Mouse (Mus musculus): ENCODE measurements around the gene Bola1. TPM values are rescaled to one million over a fixed set of nuclear protein-coding genes. Genes with fewer than 3 reads are reported as not detected.
A peak's percentile ranks its signal among the peaks of the same experiment; 100 is the strongest.

Gene Bola1
- polyA plus RNA-seq, 1 experiment, result 12.7 TPM

GRCm38 (mm10) chr3:96262979-96263550 lies 43.6 kb upstream of the Bola1 start, which contains the start of gene Hist2h4:
TSS of gene Hist2h4 (minus strand) at chr3:96263311.
- peak within 1 kb of the TSS; percentile 98 for H3K27ac ChIP-seq (ENCODE audit: control insufficient read depth, insufficient read depth, low read depth, low read length, poor library complexity)
- H3K4me3 ChIP-seq (replicated peaks; ENCODE audit: control insufficient read depth, low read depth, low read length), result peak within 1 kb of the TSS; percentile 74
- peak; percentile 100 for TF ChIP-seq POLR2A (IDR thresholded peaks at IDR 0.05; ENCODE audit: borderline replicate concordance, control insufficient read depth, low read depth, low read length)
- TF ChIP-seq CTCF (IDR thresholded peaks at IDR 0.05; ENCODE audit: control insufficient read depth, insufficient read depth, low read length), result peak; percentile 26; the same call in 1 of the 2 replicates
- H3K4me1 ChIP-seq (ENCODE audit: control insufficient read depth, insufficient read depth, low read length), result no peaks in the 10 kb centered on the region; the same call in 1 of the 2 replicates
- under 1% methylated on average over 40 of the region's 40 CpGs for WGBS

DNA sequence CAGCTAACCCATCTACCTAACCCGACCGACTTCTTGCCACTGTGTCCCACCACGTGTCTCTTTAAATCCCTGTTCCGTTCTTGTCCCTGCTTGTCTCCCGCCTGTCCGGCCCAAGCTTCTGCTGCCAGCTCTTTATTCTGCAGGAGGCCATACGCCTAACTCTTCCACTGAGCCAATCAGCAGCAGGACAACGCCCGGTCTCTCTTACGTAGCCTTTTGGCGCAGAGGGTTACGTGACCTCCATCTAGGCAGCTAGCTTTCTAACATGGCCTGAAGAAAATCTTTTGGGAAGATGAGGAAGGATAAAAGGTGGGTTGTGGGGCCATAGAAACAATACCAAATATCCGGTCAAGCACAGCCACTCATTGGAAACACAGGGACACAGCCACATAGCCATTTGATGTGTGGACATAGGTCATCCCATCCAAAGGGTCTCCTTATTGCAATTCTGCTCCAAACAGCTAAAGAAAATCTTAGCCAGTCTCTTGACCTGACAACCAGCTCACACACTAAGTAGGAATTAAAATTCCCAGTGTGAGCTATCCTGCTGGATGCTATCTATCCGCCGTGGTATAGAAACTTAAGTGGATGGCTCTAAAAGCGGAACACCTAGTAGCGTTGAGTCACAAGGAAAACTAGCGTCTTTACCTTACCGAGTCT lies 42.8 kb upstream of the Bola1 start:
- under 1% methylated on average over 19 of the region's 19 CpGs for WGBS
- TF ChIP-seq POLR2A (IDR thresholded peaks at IDR 0.05; ENCODE audit: borderline replicate concordance, control insufficient read depth, low read depth, low read length) (peak; percentile 56), CTCF (IDR thresholded peaks at IDR 0.05; ENCODE audit: control insufficient read depth, insufficient read depth, low read length) (no peak; the same call in 1 of the 2 replicates)
- H3K4me3 ChIP-seq (replicated peaks; ENCODE audit: control insufficient read depth, low read depth, low read length), result peak overlapping the region; percentile 74
- no peaks in the 10 kb centered on the region; the same call in 1 of the 2 replicates for H3K4me1 ChIP-seq (ENCODE audit: control insufficient read depth, insufficient read depth, low read length)
- peak overlapping the region; percentile 98 for H3K27ac ChIP-seq (ENCODE audit: control insufficient read depth, insufficient read depth, low read depth, low read length, poor library complexity)

DNA sequence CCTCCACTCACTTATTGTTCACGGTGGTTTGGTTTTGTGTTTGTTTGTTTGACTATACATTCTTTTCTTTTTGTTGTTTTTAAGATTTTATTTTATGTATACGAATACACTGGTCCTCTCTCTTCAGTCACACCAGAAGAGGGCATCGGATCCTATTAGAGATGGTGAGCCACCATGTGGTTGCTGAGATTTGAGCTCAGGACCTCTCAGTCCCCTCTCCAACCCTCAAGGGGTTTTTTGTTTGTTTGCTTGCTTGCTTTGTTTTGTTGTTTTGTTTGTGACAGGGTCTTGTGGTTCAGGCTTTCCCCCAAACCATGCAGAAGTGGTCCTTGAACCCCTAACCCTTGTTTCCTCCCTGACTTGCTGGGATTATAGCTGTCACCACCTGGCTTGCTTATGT lies 42.1 kb upstream of the Bola1 start:
- TF ChIP-seq POLR2A (IDR thresholded peaks at IDR 0.05; ENCODE audit: borderline replicate concordance, control insufficient read depth, low read depth, low read length) (no peak), CTCF (IDR thresholded peaks at IDR 0.05; ENCODE audit: control insufficient read depth, insufficient read depth, low read length) (no peak)
- Histone ChIP-seq H3K4me1 (ENCODE audit: control insufficient read depth, insufficient read depth, low read length) (no peaks in the 10 kb centered on the region; the same call in 1 of the 2 replicates), H3K4me3 (replicated peaks; ENCODE audit: control insufficient read depth, low read depth, low read length) (peak overlapping the region; percentile 38), H3K27ac (ENCODE audit: control insufficient read depth, insufficient read depth, low read depth, low read length, poor library complexity) (peak overlapping the region; percentile 98)
- WGBS, result 49% methylated on average over 3 of the region's 3 CpGs

DNA sequence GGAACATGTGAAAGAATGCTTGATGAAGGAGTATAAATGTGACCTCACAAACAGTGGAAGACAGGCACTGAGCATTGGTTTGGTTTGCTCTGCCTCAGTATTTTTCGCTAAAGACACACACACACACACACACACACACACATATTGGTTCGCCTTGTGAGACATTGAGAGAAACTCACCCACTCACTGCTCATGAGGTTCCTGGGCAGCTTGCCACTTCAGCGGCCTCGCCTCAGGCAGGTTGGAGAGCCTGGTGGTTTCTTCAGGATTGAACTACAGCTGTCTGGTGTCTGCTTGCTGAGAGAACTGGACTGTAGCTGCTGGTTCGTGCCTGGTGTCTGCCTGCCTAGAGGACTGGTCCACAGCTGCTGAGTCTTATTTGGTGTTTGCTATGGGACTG lies 40.7 kb upstream of the Bola1 start:
- WGBS, result 88% methylated on average over 5 of the region's 5 CpGs
- no peak overlapping the region for H3K27ac ChIP-seq (ENCODE audit: control insufficient read depth, insufficient read depth, low read depth, low read length, poor library complexity)
- no peak for TF ChIP-seq POLR2A (IDR thresholded peaks at IDR 0.05; ENCODE audit: borderline replicate concordance, control insufficient read depth, low read depth, low read length)
- no peak for TF ChIP-seq CTCF (IDR thresholded peaks at IDR 0.05; ENCODE audit: control insufficient read depth, insufficient read depth, low read length)
- H3K4me1 ChIP-seq (ENCODE audit: control insufficient read depth, insufficient read depth, low read length), result no peaks in the 10 kb centered on the region; the same call in 1 of the 2 replicates
- H3K4me3 ChIP-seq (replicated peaks; ENCODE audit: control insufficient read depth, low read depth, low read length), result no peak overlapping the region

DNA sequence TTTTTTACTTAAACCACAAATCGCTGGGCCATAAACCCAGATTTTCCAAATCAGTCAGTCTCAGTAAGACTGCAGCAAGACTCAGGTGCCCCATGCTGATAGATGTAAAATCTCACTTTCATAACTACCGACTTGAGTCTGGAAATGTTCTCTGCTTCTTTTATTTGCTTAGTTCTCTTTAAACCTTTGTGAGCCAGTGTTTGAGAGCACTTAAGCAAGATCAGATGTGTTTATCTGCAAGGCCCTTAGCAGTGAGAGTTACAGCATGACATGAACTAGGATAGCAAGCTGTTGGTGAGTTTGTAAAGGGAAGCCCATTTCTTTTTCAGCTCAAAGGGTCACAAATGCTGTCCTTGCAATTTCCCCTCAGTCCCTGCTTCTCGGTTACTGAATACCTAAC lies 37.7 kb upstream of the Bola1 start:
- Histone ChIP-seq H3K27ac (ENCODE audit: control insufficient read depth, insufficient read depth, low read depth, low read length, poor library complexity) (no peak overlapping the region), H3K4me3 (replicated peaks; ENCODE audit: control insufficient read depth, low read depth, low read length) (no peak overlapping the region), H3K4me1 (ENCODE audit: control insufficient read depth, insufficient read depth, low read length) (no peaks in the 10 kb centered on the region; the same call in 1 of the 2 replicates)
- WGBS, result 76% methylated on average over 3 of the region's 3 CpGs
- TF ChIP-seq POLR2A (IDR thresholded peaks at IDR 0.05; ENCODE audit: borderline replicate concordance, control insufficient read depth, low read depth, low read length), result no peak
- TF ChIP-seq CTCF (IDR thresholded peaks at IDR 0.05; ENCODE audit: control insufficient read depth, insufficient read depth, low read length), result no peak

DNA sequence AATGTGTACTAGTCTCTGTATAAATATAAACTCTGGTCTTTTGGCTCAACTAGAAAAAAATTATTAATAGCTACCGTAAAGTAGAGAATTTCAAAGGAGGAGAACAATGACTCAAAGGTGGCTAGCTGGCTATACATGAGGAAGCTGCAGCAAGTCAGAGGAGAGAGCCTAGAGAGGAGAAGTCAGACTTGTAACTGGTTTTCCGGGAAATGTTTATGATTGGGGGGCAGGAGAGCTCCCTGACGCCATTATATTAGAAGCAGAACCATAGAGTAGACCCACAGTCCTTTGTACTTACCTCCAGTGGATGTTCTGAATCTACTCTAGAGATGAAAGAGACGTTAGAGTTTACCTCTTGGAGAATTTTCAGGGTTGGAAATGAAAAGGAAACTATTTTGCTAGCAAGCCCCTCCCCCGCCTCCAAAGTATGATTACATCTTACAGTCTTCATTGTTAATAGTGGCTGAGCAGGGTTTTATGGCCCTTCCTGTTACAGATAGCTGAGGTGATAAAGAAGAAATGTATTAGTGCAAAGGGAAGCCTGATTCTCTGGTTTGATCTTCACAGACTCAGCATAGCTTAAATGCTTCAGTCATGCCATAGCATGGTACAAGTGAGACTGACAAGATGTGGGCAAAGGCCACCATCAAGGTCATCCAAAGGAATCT lies 36.6 kb upstream of the Bola1 start:
- TF ChIP-seq CTCF (IDR thresholded peaks at IDR 0.05; ENCODE audit: control insufficient read depth, insufficient read depth, low read length), result no peak
- TF ChIP-seq POLR2A (IDR thresholded peaks at IDR 0.05; ENCODE audit: borderline replicate concordance, control insufficient read depth, low read depth, low read length), result no peak
- 46% methylated on average over 5 of the region's 5 CpGs for WGBS
- H3K27ac ChIP-seq (ENCODE audit: control insufficient read depth, insufficient read depth, low read depth, low read length, poor library complexity), result no peak overlapping the region
- no peak overlapping the region for H3K4me3 ChIP-seq (replicated peaks; ENCODE audit: control insufficient read depth, low read depth, low read length)
- H3K4me1 ChIP-seq (ENCODE audit: control insufficient read depth, insufficient read depth, low read length), result peaks cover under 1% of the 10 kb centered on the region; the same call in 1 of the 2 replicates

DNA sequence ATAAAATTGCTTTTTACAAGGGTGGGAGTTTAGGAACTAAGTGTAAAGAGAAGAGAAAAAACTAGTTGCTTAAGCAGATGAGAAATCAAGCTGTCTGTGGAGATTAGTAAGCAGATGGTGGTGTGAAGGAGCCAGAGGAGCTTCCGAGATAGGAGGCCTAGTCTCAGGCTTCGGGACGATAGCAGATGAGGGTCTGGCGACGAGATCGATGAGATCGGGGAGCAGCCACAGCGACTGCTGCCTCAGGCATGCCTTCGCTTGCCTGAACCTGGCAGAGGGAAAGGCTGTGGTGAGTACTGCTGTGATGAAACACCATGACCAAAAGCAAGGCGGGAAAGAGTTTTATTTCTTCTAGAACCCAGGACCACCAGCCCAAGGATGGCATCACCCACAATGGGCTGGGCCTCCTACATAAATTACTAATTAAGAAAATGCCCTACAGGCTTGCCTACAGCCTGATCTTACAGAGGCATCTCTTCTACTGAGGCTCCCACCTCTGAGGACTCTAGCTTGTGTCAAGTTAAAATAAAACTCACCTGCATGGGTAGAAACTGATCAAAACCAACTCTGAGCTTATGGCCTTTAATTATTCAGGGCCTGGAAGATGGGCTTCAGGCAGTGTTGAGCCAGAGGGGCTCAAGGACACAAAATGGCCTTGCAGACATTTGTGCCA lies 35.3 kb upstream of the Bola1 start:
- TF ChIP-seq CTCF (IDR thresholded peaks at IDR 0.05; ENCODE audit: control insufficient read depth, insufficient read depth, low read length), result no peak
- TF ChIP-seq POLR2A (IDR thresholded peaks at IDR 0.05; ENCODE audit: borderline replicate concordance, control insufficient read depth, low read depth, low read length), result no peak
- WGBS, result 61% methylated on average over 10 of the region's 10 CpGs
- H3K4me3 ChIP-seq (replicated peaks; ENCODE audit: control insufficient read depth, low read depth, low read length), result no peak overlapping the region
- H3K4me1 ChIP-seq (ENCODE audit: control insufficient read depth, insufficient read depth, low read length), result peaks cover 1% of the 10 kb centered on the region; the same call in 1 of the 2 replicates
- H3K27ac ChIP-seq (ENCODE audit: control insufficient read depth, insufficient read depth, low read depth, low read length, poor library complexity), result peak overlapping the region; percentile 63

All from bone marrow, adult 2 months (tissue).